Mouse (Mus musculus): ENCODE data around the gene Spata32. TPM values are rescaled to one million over a fixed set of nuclear protein-coding genes. Genes with fewer than 3 reads are reported as not detected.

Spata32 gene
- polyA plus RNA-seq, 1 experiment from 2014 or later: not detected

DNA sequence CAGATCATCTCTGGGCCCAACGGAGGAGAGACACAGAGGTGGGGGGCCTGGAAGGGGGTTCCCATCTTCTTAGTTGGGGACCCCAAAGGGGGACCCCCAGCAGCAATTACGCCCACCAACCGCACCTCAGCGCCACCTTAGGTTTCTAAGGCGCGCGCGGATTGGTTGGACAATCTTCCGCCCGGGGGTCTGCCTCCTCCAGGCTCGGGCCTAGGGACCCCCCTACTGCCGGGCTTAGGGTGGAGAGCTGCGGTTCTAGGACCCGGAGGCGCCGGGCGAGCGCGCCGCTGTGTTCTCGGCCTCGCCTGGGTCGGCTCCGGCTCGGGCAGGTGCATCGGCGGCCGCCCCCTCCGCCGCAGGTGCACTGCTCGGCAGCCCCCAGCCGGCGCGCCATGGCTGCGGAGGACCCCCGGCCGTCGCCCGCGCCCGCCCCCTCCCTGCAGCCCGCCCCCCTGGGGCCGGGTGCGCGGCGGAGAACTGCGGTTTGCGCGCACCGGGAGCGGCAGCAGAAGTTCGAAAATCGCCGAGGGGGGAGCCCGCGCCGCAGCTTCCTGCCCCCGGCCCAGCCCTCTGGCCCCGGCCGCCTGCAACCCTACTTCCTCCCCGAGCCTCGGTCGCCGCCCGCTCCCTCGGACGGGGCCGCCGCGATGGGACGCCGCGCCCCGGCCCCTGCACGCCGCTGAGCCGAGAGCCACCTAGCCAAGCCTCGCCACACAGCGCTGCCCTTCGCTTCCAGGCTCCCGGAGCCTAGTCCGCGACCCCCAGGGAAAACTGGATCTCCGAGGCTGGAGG, 47.5 kb downstream of the Spata32 start, which contains the start of gene Fmnl1:
Gene Fmnl1 (plus strand): TSS at position 614 of the 792 bp plus-strand sequence.
- Histone ChIP-seq H3K36me3 (no peaks in the 10 kb centered on the region), H3K4me2 (peak within 1 kb of the TSS; percentile 95), H3K27me3 (peaks cover 48% of the 10 kb centered on the region), H3K9ac (peak within 1 kb of the TSS; percentile 64), H3K27ac (peak within 1 kb of the TSS; percentile 45; the same call in 1 of the 2 replicates), H3K4me3 (replicated peaks) (peak within 1 kb of the TSS; percentile 60), H3K4me1 (peaks cover 33% of the 10 kb centered on the region), H3K9me3 (replicated peaks) (no peaks in the 10 kb centered on the region)
- ATAC-seq (replicated peaks; ENCODE audit: low FRiP score): peak; percentile 42; the same call in 1 of the 2 replicates
- WGBS: under 1% methylated on average over 48 of the region's 84 CpGs

DNA sequence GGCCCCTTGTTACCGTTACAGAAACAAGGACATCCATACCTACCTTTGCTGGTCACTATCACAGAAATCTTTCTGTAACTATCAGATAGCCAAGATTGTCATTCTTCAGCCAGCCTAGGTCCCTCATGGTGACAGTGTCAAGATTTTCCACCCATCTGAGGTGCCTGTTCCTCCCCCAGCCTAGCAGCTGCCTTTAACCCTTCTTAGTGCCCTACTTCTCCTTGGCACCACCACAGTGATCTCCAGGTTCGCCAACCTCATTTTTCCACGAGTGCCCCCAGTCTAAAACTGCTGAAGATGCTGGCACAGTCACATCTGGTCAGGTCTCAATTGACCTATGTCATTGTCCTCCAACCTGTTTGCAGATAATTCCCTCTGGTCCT, 48.1 kb downstream of the Spata32 start:
- Histone ChIP-seq H3K4me3 (replicated peaks) (peak overlapping the region; percentile 60), H3K27me3 (peaks cover 48% of the 10 kb centered on the region), H3K9ac (peak overlapping the region; percentile 64; the same call in 1 of the 2 replicates), H3K4me1 (peaks cover 30% of the 10 kb centered on the region), H3K36me3 (no peaks in the 10 kb centered on the region), H3K9me3 (replicated peaks) (no peaks in the 10 kb centered on the region), H3K27ac (no peak overlapping the region), H3K4me2 (peak overlapping the region; percentile 95)
- ATAC-seq (replicated peaks; ENCODE audit: low FRiP score): no peak
- 46% methylated on average over 3 of the region's 3 CpGs for WGBS

DNA sequence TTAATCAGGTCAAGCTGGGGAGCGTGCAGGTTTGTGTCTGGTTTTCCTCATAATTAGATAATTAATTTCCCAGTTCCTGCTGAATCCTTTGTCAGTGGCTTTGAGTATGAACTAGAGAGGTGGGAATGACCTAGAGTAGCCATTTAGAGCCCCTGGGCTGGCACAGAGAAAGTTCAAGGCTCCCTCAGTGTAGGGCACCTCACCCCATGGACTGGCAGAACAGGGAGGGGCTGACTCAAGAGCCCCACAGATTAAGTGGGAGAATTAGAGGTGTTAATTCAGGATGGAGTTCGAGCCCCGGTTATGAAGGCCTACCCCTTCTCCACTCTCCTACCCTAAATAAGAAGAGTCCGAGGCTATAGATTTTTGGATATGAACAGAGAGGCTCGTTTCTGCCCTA, 48.6 kb downstream of the Spata32 start:
- Histone ChIP-seq H3K27ac (no peak overlapping the region), H3K4me1 (peaks cover 26% of the 10 kb centered on the region), H3K27me3 (peaks cover 48% of the 10 kb centered on the region), H3K9me3 (replicated peaks) (no peaks in the 10 kb centered on the region), H3K9ac (no peak overlapping the region), H3K4me3 (replicated peaks) (no peak overlapping the region), H3K36me3 (no peaks in the 10 kb centered on the region), H3K4me2 (no peak overlapping the region)
- 87% methylated on average over 5 of the region's 5 CpGs for WGBS
- ATAC-seq (replicated peaks; ENCODE audit: low FRiP score): no peak

DNA sequence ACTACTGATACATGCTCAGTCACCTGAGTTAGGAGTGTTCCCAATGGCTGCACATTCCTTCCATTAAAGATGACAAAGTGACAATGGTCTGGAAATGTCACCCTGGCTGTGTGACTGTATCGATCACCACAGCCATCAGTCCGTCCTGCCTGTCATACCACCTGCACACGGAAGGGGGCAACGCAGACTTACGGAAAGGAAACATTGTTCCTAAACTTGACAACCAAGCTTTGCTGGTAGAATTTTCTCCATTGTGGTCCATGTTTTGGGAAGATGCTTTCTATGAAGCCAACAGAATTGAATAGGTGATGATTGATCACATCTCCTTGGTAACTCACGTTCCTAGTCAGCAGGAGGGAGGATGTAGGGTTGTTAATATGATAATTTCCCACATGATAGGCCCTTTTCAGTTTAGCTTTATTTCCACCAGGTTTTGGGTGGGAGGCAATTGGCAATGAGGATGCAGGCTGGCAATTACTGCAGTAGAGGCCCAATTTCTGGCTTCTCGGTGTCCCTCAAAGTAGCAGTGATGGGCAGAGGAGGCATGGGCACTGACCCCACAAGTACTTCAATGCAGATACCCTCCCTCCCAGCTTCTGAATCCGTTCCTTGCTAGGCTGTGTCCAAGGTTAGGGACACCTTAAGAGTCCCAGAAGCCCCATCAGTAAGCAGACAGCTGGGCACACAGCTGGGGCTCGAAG, 49.4 kb downstream of the Spata32 start:
- 27% methylated on average over 9 of the region's 9 CpGs for WGBS
- Histone ChIP-seq H3K36me3 (no peaks in the 10 kb centered on the region), H3K4me2 (no peak overlapping the region), H3K9me3 (replicated peaks) (no peaks in the 10 kb centered on the region), H3K9ac (no peak overlapping the region), H3K4me3 (replicated peaks) (no peak overlapping the region), H3K27ac (no peak overlapping the region), H3K4me1 (peaks cover 26% of the 10 kb centered on the region), H3K27me3 (peaks cover 48% of the 10 kb centered on the region)
- ATAC-seq (replicated peaks; ENCODE audit: low FRiP score): no peak

DNA sequence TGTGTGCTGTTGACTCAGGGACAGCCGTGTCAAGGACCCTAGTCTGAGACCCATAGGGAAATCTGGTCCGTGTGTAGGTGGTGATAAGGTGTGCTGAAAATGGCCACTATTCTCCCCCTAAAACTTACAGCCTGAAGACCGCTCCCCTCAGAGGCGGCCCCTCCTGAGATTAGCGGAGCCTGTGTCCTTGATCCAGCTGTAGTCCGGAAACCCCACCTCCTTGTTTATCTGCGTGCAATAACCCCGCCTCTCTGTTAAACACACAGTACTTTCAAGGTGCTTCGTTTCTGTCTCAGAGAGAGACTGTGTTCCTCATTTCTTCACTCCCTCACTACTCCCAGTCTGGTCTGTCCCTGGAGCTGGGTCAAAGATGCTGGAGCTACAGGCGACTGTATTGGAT, 53.8 kb downstream of the Spata32 start:
- Histone ChIP-seq H3K27ac (no peak overlapping the region), H3K4me2 (no peak overlapping the region), H3K9ac (no peak overlapping the region), H3K27me3 (peaks cover 11% of the 10 kb centered on the region), H3K4me1 (peaks cover 7% of the 10 kb centered on the region), H3K9me3 (replicated peaks) (no peaks in the 10 kb centered on the region), H3K36me3 (no peaks in the 10 kb centered on the region), H3K4me3 (replicated peaks) (no peak overlapping the region)
- WGBS: 32% methylated on average over 10 of the region's 10 CpGs
- ATAC-seq (replicated peaks; ENCODE audit: low FRiP score): no peak

DNA sequence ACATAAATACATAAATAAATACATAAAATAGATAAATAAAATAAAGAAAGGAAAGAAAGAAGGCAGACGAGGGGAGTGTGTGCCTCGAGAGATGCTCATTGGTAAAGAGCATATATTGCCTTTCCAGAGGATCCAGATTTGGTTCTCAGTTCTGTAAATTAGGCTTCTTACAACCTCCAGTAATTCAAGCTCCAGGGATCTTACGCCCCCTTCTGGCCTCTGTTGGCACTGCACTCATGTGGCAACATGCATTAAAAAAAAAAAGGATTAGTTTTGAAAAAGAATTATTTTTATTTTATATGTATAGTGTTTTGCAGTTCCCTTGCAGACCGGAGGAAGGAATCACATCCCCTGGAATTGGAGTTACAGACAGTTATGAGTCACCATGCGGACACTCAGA, 56.1 kb downstream of the Spata32 start:
- no peak overlapping the region for H3K4me3 ChIP-seq (replicated peaks)
- no peak overlapping the region for H3K27ac ChIP-seq
- H3K27me3 ChIP-seq: no peaks in the 10 kb centered on the region
- no peaks in the 10 kb centered on the region for H3K36me3 ChIP-seq
- H3K9ac ChIP-seq: no peak overlapping the region
- no peaks in the 10 kb centered on the region for H3K9me3 ChIP-seq (replicated peaks)
- ATAC-seq (replicated peaks; ENCODE audit: low FRiP score): no peak
- H3K4me2 ChIP-seq: no peak overlapping the region
- 92% methylated on average over 5 of the region's 5 CpGs for WGBS
- peaks cover 20% of the 10 kb centered on the region for H3K4me1 ChIP-seq

DNA sequence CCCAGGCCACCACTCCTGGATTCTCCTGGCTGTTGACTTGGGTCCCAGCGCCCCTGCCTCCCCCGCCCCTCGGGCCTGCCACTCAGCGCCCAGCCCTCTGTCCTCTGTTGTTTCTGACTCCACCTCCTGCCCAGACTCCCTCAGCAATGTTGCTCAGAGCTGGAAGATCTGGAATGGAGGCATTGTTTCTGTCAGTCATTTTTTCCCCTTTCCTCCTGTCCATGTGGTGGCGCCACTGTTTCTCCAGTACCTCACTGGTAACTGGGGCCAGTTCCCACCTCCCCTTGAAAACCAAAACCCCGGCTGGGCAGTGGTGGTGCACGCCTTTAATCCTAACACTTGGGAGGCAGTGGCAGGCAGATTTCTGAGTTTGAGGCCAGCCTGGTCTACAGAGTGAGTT, 56.8 kb downstream of the Spata32 start:
- 89% methylated on average over 7 of the region's 7 CpGs for WGBS
- no peak overlapping the region for H3K27ac ChIP-seq
- H3K9ac ChIP-seq: no peak overlapping the region
- H3K4me2 ChIP-seq: no peak overlapping the region
- no peaks in the 10 kb centered on the region for H3K9me3 ChIP-seq (replicated peaks)
- no peak for ATAC-seq (replicated peaks; ENCODE audit: low FRiP score)
- H3K4me1 ChIP-seq: peaks cover 20% of the 10 kb centered on the region
- H3K36me3 ChIP-seq: no peaks in the 10 kb centered on the region
- no peaks in the 10 kb centered on the region for H3K27me3 ChIP-seq
- no peak overlapping the region for H3K4me3 ChIP-seq (replicated peaks)

DNA sequence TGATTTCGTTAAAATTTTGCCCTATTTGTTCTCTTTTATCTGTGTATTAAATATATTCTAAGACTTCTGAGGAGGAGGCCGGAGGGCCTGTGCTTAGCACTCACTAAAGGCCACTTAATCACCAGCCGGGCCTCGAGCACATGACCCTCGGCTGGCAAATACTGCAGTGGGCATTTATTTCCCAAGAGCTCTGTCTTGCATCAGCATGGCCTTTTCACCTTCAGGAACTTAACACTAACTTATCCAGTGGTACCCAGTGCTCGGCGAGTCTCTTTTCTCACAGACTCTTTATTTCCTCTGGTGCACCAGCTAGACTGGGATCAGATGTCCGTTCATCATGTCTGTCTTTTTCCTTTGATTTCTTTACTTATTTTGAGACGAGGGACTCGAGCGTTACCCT, 57.5 kb downstream of the Spata32 start:
- Histone ChIP-seq H3K27me3 (no peaks in the 10 kb centered on the region), H3K36me3 (no peaks in the 10 kb centered on the region), H3K9me3 (replicated peaks) (no peaks in the 10 kb centered on the region), H3K4me2 (no peak overlapping the region), H3K9ac (no peak overlapping the region), H3K27ac (no peak overlapping the region), H3K4me1 (peaks cover 20% of the 10 kb centered on the region), H3K4me3 (replicated peaks) (no peak overlapping the region)
- WGBS: 85% methylated on average over 11 of the region's 11 CpGs
- ATAC-seq (replicated peaks; ENCODE audit: low FRiP score): no peak

DNA sequence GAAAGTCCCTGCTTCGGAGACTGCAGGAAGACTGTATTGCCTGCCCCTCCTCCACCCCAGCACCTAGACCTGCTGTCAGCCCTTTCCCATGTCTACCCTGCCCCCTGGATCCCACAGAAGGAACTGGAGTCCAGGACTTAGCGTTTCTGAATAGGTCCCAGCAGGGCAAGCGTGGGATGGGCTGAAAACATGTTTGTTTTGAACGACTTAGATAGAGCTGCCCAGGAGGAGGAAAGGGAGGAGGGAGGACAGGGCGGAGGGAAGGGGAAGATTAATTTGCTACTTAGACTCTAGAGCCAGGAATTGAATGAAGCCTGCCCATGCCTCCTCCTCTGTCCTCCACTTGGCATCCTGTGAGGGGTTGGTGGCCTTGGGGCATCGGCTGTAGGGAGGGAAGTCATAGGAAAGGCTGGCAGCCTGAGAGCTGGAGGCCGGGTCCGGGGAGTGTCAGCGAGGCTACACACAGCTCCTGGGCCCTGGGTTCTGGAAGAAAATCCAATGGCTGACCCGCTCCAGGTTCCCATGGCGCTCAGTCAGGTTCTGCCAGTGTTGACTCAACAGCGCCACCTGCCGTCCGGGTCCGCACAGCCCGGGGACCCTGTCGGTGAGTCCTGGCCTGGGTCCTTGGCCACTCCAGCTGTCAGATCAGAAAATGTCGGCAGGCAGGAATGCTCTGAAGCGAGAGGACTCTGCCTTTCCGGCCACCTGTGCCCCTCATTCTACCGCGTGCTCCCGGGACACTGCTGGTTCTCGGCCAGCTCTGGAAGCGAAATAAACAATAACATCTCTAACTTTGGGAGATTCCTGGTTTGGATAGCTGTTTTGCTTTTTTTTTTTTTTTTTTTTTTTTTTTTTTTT, 59.4 kb downstream of the Spata32 start:
- Histone ChIP-seq H3K4me1 (peaks cover 17% of the 10 kb centered on the region), H3K36me3 (no peaks in the 10 kb centered on the region), H3K9me3 (replicated peaks) (no peaks in the 10 kb centered on the region), H3K27ac (peak overlapping the region; percentile 86), H3K27me3 (no peaks in the 10 kb centered on the region), H3K4me3 (replicated peaks) (peak overlapping the region; percentile 42), H3K4me2 (peak overlapping the region; percentile 70), H3K9ac (peak overlapping the region; percentile 37; the same call in 1 of the 2 replicates)
- WGBS: under 1% methylated on average over 25 of the region's 25 CpGs
- ATAC-seq (replicated peaks; ENCODE audit: low FRiP score): peak; percentile 97
